Comparison of ENCODE assay signal across 21 mouse cellular contexts in the genomic region with DNA sequence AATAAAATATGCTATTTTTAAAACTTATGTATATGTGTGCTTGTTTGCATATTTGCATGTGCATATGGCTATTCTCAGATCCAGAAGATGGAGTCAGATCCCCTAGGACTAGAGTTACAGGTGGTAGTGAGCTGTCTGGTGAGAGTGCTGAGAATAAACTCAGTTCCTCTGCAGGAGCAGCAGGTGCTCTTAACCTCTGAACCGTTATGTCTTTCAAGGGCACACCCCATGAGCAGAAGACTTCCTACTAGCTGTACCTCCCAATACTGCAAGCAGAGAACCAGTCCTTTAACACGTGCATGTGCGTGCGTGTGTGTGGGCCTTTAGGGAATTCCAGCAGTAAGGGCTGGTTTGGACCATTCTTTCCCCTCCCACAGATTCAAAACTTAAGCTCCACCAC.
"Had no signal": no experiment of that assay in that cellular context is flagged by ENCODE, and none has a peak within 500 bp of the region (broad histone marks: within the 10 kb centered on the region; RNA-seq: fewer than 3 reads in every experiment).

No protein-coding gene starts in this region.

- ATAC-seq: liver, postnatal 0 days; lung, postnatal 0 days; midbrain, embryonic 16.5 days had no signal

- H3K9me3 ChIP-seq: liver, embryonic 13.5 days; liver, embryonic 15.5 days; lung, embryonic 15.5 days; megakaryocyte, embryonic 14.5 days; neural tube, embryonic 13.5 days; neural tube, embryonic 15.5 days had no signal

- H3K4me1 ChIP-seq: liver, embryonic 15.5 days had no signal

- H3K27me3 ChIP-seq: liver, embryonic 13.5 days; liver, embryonic 15.5 days; lung, embryonic 15.5 days; neural tube, embryonic 13.5 days; neural tube, embryonic 15.5 days had no signal

- H3K9ac ChIP-seq: liver, embryonic 13.5 days; liver, embryonic 15.5 days; liver, postnatal 0 days; lung, embryonic 15.5 days; neural tube, embryonic 13.5 days; neural tube, embryonic 15.5 days had no signal

- H3K27ac ChIP-seq: liver, embryonic 13.5 days; liver, embryonic 15.5 days; lung, embryonic 15.5 days; macrophage; neural tube, embryonic 13.5 days; neural tube, embryonic 15.5 days had no signal

- H3K4me3 ChIP-seq: liver, embryonic 13.5 days; liver, embryonic 15.5 days; lung, embryonic 15.5 days; megakaryocyte, embryonic 14.5 days; myocyte; neural tube, embryonic 13.5 days; neural tube, embryonic 15.5 days had no signal

- H3K36me3 ChIP-seq: liver, embryonic 13.5 days; liver, embryonic 15.5 days; lung, embryonic 15.5 days; neural tube, embryonic 13.5 days; neural tube, embryonic 15.5 days had no signal

- DNase-seq: liver, embryonic 13.5 days; liver, postnatal 0 days; lung, adult 2 months; lung, postnatal 14 days; lung, postnatal 36 days; midbrain, embryonic 14.5 days; right cerebral cortex, postnatal 14 days; spleen, adult 18-20 months; thymus, adult 18-20 months; thymus, postnatal 14 days; thymus, postnatal 36 days had no signal

- H3K4me2 ChIP-seq: liver, embryonic 13.5 days; liver, embryonic 15.5 days; lung, embryonic 15.5 days; midbrain, embryonic 11.5 days; neural tube, embryonic 13.5 days; neural tube, embryonic 15.5 days had no signal
